Mouse (Mus musculus) frontal cortex, postnatal 36 days (tissue): ENCODE measurements around the gene Gins2.
A peak's percentile ranks its signal among the peaks of the same experiment; 100 is the strongest.

Experiments
- DNase-seq, 2 experiments: peaks; one replicate each; pipeline ENCODE4 v3.0.0; 2022; ENCODE audit warnings: low spot score in 2 of 2

Gene Gins2

GRCm38 (mm10) chr8:120548313-120548761, 40.8 kb downstream of the Gins2 start:
- DNase-seq = peak in 1 of 2 experiments; percentile 73

GRCm38 (mm10) chr8:120547562-120547961, 41.5 kb downstream of the Gins2 start:
- DNase-seq = no peak

- DNase-seq = no peak
Measured at GRCm38 (mm10) chr8:120544155-120544554, 44.9 kb downstream of the Gins2 start.

- no peak for DNase-seq
Measured at GRCm38 (mm10) chr8:120543416-120544055, 45.6 kb downstream of the Gins2 start.

GRCm38 (mm10) chr8:120542995-120543394, 46.1 kb downstream of the Gins2 start:
- no peak for DNase-seq

GRCm38 (mm10) chr8:120539775-120540625, 49.1 kb downstream of the Gins2 start:
- no peak for DNase-seq

- DNase-seq = no peak
Measured at GRCm38 (mm10) chr8:120539381-120539774, 49.7 kb downstream of the Gins2 start.

- peak; percentile 65 to 69 for DNase-seq
Measured at GRCm38 (mm10) chr8:120538397-120539240, 50.5 kb downstream of the Gins2 start.

GRCm38 (mm10) chr8:120537818-120538396, 51.2 kb downstream of the Gins2 start:
- DNase-seq = peak; percentile 64 to 65

GRCm38 (mm10) chr8:120537207-120537817, 51.8 kb downstream of the Gins2 start:
- DNase-seq = peak in 1 of 2 experiments; percentile 49

GRCm38 (mm10) chr8:120536306-120537206, 52.5 kb downstream of the Gins2 start:
- DNase-seq = peak; percentile 57 to 69

GRCm38 (mm10) chr8:120535452-120536305, 53.4 kb downstream of the Gins2 start:
- DNase-seq = peak; percentile 72 to 81

- peak; percentile 75 to 76 for DNase-seq
Measured at GRCm38 (mm10) chr8:120534504-120535368, 54.4 kb downstream of the Gins2 start.

GRCm38 (mm10) chr8:120534080-120534479, 55.0 kb downstream of the Gins2 start:
- DNase-seq = no peak

- DNase-seq = no peak
Measured at GRCm38 (mm10) chr8:120533380-120533779, 55.7 kb downstream of the Gins2 start.

- DNase-seq = peak in 1 of 2 experiments; percentile 52
Measured at GRCm38 (mm10) chr8:120532517-120533215, 56.4 kb downstream of the Gins2 start.

- DNase-seq = no peak
Measured at GRCm38 (mm10) chr8:120531775-120532516, 57.2 kb downstream of the Gins2 start.
